21 mouse cellular contexts compared by ENCODE assay signal in genomic region chr3:84206106-84206505, GRCm38 (mm10). TPM values are rescaled to one million over a fixed set of nuclear protein-coding genes. Genes with fewer than 3 reads are reported as not detected.
DNase-seq lines count a peak whose midpoint lies in the region; ATAC-seq and TF ChIP-seq lines count a peak whose summit lies in the region.
"Had no signal": no experiment of that assay in that cellular context is flagged by ENCODE, and none has a peak within 500 bp of the region (broad histone marks: within the 10 kb centered on the region; RNA-seq: fewer than 3 reads in every experiment).

No protein-coding gene starts in this region.

- H3K27ac ChIP-seq in layer of hippocampus, adult 2 months = peak overlapping the region; percentile 80
- H3K27ac ChIP-seq in midbrain, embryonic 12.5 days (replicated peaks) = 0 out of 2 replicates have a peak overlapping the region, but pooled peaks have one; percentile 10
- H3K27ac ChIP-seq in midbrain, embryonic 10.5 days (replicated peaks) = no peak overlapping the region
- 0 out of 2 replicates have a peak overlapping the region, but pooled peaks have one; percentile 51 for H3K27ac ChIP-seq in cortical plate, adult 2 months (ENCODE audit: insufficient read depth, low read length)
- H3K27ac ChIP-seq: embryonic facial prominence, embryonic 10.5 days; embryonic facial prominence, embryonic 12.5 days; forebrain, embryonic 13.5 days; forebrain, embryonic 15.5 days had no signal

- no peak overlapping the region for H3K4me3 ChIP-seq in layer of hippocampus, adult 2 months
- H3K4me3 ChIP-seq in midbrain, embryonic 12.5 days = no peak overlapping the region
- H3K4me3 ChIP-seq in midbrain, embryonic 10.5 days = no peak overlapping the region
- no peak overlapping the region for H3K4me3 ChIP-seq in cortical plate, adult 2 months (ENCODE audit: insufficient read depth, low read length)
- H3K4me3 ChIP-seq: embryonic facial prominence, embryonic 10.5 days; embryonic facial prominence, embryonic 12.5 days; forebrain, embryonic 13.5 days; forebrain, embryonic 15.5 days had no signal

- no peaks in the 10 kb centered on the region for H3K27me3 ChIP-seq in midbrain, embryonic 12.5 days
- H3K27me3 ChIP-seq in midbrain, embryonic 10.5 days (ENCODE audit: low read depth, poor library complexity, severe bottlenecking) = no peaks in the 10 kb centered on the region
- H3K27me3 ChIP-seq: embryonic facial prominence, embryonic 12.5 days; forebrain, embryonic 13.5 days; forebrain, embryonic 15.5 days; Patski had no signal

- no peak for TF ChIP-seq CTCF in layer of hippocampus, adult 2 months (conservative IDR thresholded peaks at IDR 0.05)
- TF ChIP-seq CTCF in cortical plate, adult 2 months (IDR thresholded peaks at IDR 0.05; ENCODE audit: extremely low read depth, insufficient read depth, low read length) = no peak

- H3K4me2 ChIP-seq in midbrain, embryonic 12.5 days (replicated peaks) = no peak overlapping the region
- H3K4me2 ChIP-seq: embryonic facial prominence, embryonic 12.5 days; forebrain, embryonic 13.5 days; forebrain, embryonic 15.5 days had no signal

- ATAC-seq in midbrain, embryonic 12.5 days (ENCODE audit: low FRiP score, low read depth) = no peak
- ATAC-seq: forebrain, embryonic 13.5 days; forebrain, embryonic 15.5 days; forebrain, postnatal 0 days; Patski had no signal

- no peaks in the 10 kb centered on the region for H3K9me3 ChIP-seq in midbrain, embryonic 12.5 days
- H3K9me3 ChIP-seq in midbrain, embryonic 10.5 days (replicated peaks) = no peaks in the 10 kb centered on the region
- H3K9me3 ChIP-seq: embryonic facial prominence, embryonic 10.5 days; embryonic facial prominence, embryonic 12.5 days; forebrain, embryonic 13.5 days; forebrain, embryonic 15.5 days had no signal

- no peak overlapping the region for H3K9ac ChIP-seq in midbrain, embryonic 12.5 days (replicated peaks)
- H3K9ac ChIP-seq: embryonic facial prominence, embryonic 12.5 days; forebrain, embryonic 13.5 days; forebrain, embryonic 15.5 days; forebrain, postnatal 0 days had no signal

- no peak for DNase-seq in layer of hippocampus, adult 2 months (ENCODE audit: low spot score in 2 of 2)
- no peak for DNase-seq in layer of hippocampus, postnatal 14 days (ENCODE audit: low spot score in 2 of 2)
- DNase-seq in midbrain, embryonic 10.5 days (ENCODE audit: low spot score) = no peak
- no peak for DNase-seq in embryo, embryonic 10.5 days (ENCODE audit: low spot score)
- DNase-seq: adrenal gland, adult 8-10 months; adrenal gland, postnatal 14 days; adrenal gland, postnatal 36 days; cerebellum, adult 11-12 months; cerebellum, adult 9-10 months; cerebellum, postnatal 10 days; cerebellum, postnatal 25 days had no signal

- peaks cover 7% of the 10 kb centered on the region; the same call in 1 of the 2 replicates for H3K4me1 ChIP-seq in midbrain, embryonic 12.5 days
- peaks cover 8% of the 10 kb centered on the region for H3K4me1 ChIP-seq in midbrain, embryonic 10.5 days
- H3K4me1 ChIP-seq in cortical plate, adult 2 months (ENCODE audit: control insufficient read depth, insufficient read depth, low read length) = peaks cover 11% of the 10 kb centered on the region
- H3K4me1 ChIP-seq: embryonic facial prominence, embryonic 10.5 days; embryonic facial prominence, embryonic 12.5 days had no signal

- 90% methylated on average over 3 of the region's 3 CpGs for WGBS in midbrain, embryonic 12.5 days
- 91% methylated on average over 3 of the region's 3 CpGs for WGBS in midbrain, embryonic 10.5 days

- no peak for TF ChIP-seq POLR2A in cortical plate, adult 2 months (IDR thresholded peaks at IDR 0.05; ENCODE audit: extremely low read depth, insufficient read depth, low read length)

- peaks cover 72% of the 10 kb centered on the region for H3K36me3 ChIP-seq in midbrain, embryonic 12.5 days
- H3K36me3 ChIP-seq in midbrain, embryonic 10.5 days = peaks cover 88% of the 10 kb centered on the region

RNA-seq across cellular contexts. Expression of gene Gm6525, which starts 32.2 kb away (rescaled TPM):
- total RNA-seq in layer of hippocampus, adult 2 months (2021) = not detected
- total RNA-seq in layer of hippocampus, postnatal 14 days (2021) = not detected
- polyA plus RNA-seq in midbrain, embryonic 12.5 days (2016; fragmentation: Nextera tagmentation; extraction: Ambion mirVana) = 3.3 and 3.7 TPM in 2 replicates
- polyA plus RNA-seq in midbrain, embryonic 10.5 days (2016; fragmentation: Nextera tagmentation; extraction: Ambion mirVana) = 1.8 and 2.8 TPM in 2 replicates
- not detected in 2 replicates for polyA plus RNA-seq in cortical plate, adult 2 months (2012; rRNA removed)
- total RNA-seq: adrenal gland, adult 8-10 months had no signal
- polyA plus RNA-seq: activated CD4-positive, CD25-positive, alpha-beta regulatory T cell, adult 4 months; cerebellum, adult 2 months had no signal

RNA-seq across cellular contexts. Expression of gene Mnd1, which starts 50.5 kb away (rescaled TPM):
- 1 to 10 TPM; 1.8 to 2.9 TPM for total RNA-seq in layer of hippocampus, adult 2 months (2021)
- 1 to 10 TPM; 2.7 to 2.9 TPM for total RNA-seq in layer of hippocampus, postnatal 14 days (2021)
- polyA plus RNA-seq in midbrain, embryonic 12.5 days (2016; fragmentation: Nextera tagmentation; extraction: Ambion mirVana) = 5.7 and 7.2 TPM in 2 replicates
- 10.3 and 12.3 TPM in 2 replicates for polyA plus RNA-seq in midbrain, embryonic 10.5 days (2016; fragmentation: Nextera tagmentation; extraction: Ambion mirVana)
- 0.79 and 0.94 TPM in 2 replicates for polyA plus RNA-seq in cortical plate, adult 2 months (2012; rRNA removed)
